Mouse (Mus musculus) urinary bladder, adult 18-20 months (tissue): ENCODE results near the gene Gm44502.

Source experiments
- DNase-seq, 2 experiments: peaks; one replicate each; pipeline ENCODE4 v3.0.0; 2022; ENCODE audit warnings: low spot score in 2 of 2, mixed read lengths in 2 of 2

Gene Gm44502

GRCm38 (mm10) chr15:89429352-89430221, at the start of gene Gm44502, which contains the start of the genes C730034F03Rik and Chkb:
Gene Gm44502, minus strand, starts transcription at chr15:89429696.
Gene C730034F03Rik, plus strand, starts transcription at chr15:89429589.
Gene Chkb, minus strand, starts transcription at chr15:89429908.
- DNase-seq = peak; percentile 85 to 89

- no peak for DNase-seq
These were observed 49.1 kb upstream of the Gm44502 start for GRCm38 (mm10) chr15:89478622-89479021.

GRCm38 (mm10) chr15:89477806-89478205, 48.3 kb upstream of the Gm44502 start:
- no peak for DNase-seq

- no peak for DNase-seq
These were observed 47.6 kb upstream of the Gm44502 start, which contains the start of gene Arsa for GRCm38 (mm10) chr15:89477091-89477491. Gene Arsa, minus strand, starts transcription at chr15:89477425.

- no peak for DNase-seq
These were observed 46.9 kb upstream of the Gm44502 start for GRCm38 (mm10) chr15:89476475-89476815.

- DNase-seq = peak; percentile 94 to 95
These were observed 46.3 kb upstream of the Gm44502 start for GRCm38 (mm10) chr15:89475611-89476474.

GRCm38 (mm10) chr15:89475293-89475600, 45.8 kb upstream of the Gm44502 start:
- DNase-seq = no peak

GRCm38 (mm10) chr15:89474596-89475292, 45.2 kb upstream of the Gm44502 start:
- no peak for DNase-seq

- no peak for DNase-seq
These were observed 44.4 kb upstream of the Gm44502 start for GRCm38 (mm10) chr15:89473921-89474320.

- no peak for DNase-seq
These were observed 43.9 kb upstream of the Gm44502 start for GRCm38 (mm10) chr15:89473370-89473769.

GRCm38 (mm10) chr15:89471476-89471875, 42.0 kb upstream of the Gm44502 start:
- no peak for DNase-seq

- no peak for DNase-seq
These were observed 39.1 kb upstream of the Gm44502 start for GRCm38 (mm10) chr15:89468577-89468976.

- no peak for DNase-seq
These were observed 35.6 kb upstream of the Gm44502 start for GRCm38 (mm10) chr15:89465052-89465451.

- no peak for DNase-seq
These were observed 34.1 kb upstream of the Gm44502 start for GRCm38 (mm10) chr15:89463334-89464235.

- no peak for DNase-seq
These were observed 32.7 kb upstream of the Gm44502 start for GRCm38 (mm10) chr15:89462176-89462575.

- DNase-seq = no peak
These were observed 31.8 kb upstream of the Gm44502 start for GRCm38 (mm10) chr15:89461321-89461720.

- DNase-seq = no peak
These were observed 30.8 kb upstream of the Gm44502 start for GRCm38 (mm10) chr15:89460298-89460697.

GRCm38 (mm10) chr15:89459821-89460220, 30.3 kb upstream of the Gm44502 start:
- no peak for DNase-seq

GRCm38 (mm10) chr15:89458942-89459341, 29.4 kb upstream of the Gm44502 start:
- DNase-seq = no peak

GRCm38 (mm10) chr15:89455642-89456041, 26.1 kb upstream of the Gm44502 start:
- DNase-seq = no peak

GRCm38 (mm10) chr15:89454857-89455256, 25.4 kb upstream of the Gm44502 start:
- no peak for DNase-seq
